Mouse (Mus musculus) G1E (cell line): ENCODE measurements at regions not wholly inside any gene's neighbourhood (a gene's known extent, or its start where the extent isn't known, plus 50 kb on each side); places are given as distances from the start of the nearest gene placed in this dataset.

Experiments
- ATAC-seq: 2 replicates; pipeline ENCODE4 v1.8.0; 2016; ENCODE audit warnings: mild to moderate bottlenecking; ENCODE audit not compliant: insufficient number of reproducible peaks, poor library complexity, low FRiP score, severe bottlenecking; ENCODE audit errors: extremely low read depth
- DNase-seq: peaks from one replicate; pipeline ENCODE4 v3.0.0; 2012; ENCODE audit warnings: low spot score
- H3K27me3 ChIP-seq: 2 replicates; pipeline ENCODE4 v1.6.1; 2012; ENCODE audit warnings: mild to moderate bottlenecking, low read length, inconsistent platforms; ENCODE audit not compliant: insufficient read depth
- H3K36me3 ChIP-seq: replicated peaks from 2 replicates; pipeline ENCODE3; 2012; ENCODE audit warnings: mild to moderate bottlenecking, inconsistent platforms
- H3K4me1 ChIP-seq: 2 replicates; pipeline ENCODE4 v1.6.1; 2012; ENCODE audit warnings: low read depth, low read length, inconsistent platforms, mixed read lengths; ENCODE audit not compliant: insufficient read depth
- H3K4me3 ChIP-seq: 2 replicates; pipeline ENCODE4 v1.5.1; 2012; ENCODE audit warnings: low read depth, mild to moderate bottlenecking, inconsistent platforms, low read length, moderate library complexity, mixed read lengths
- H3K9me3 ChIP-seq: replicated peaks from 2 replicates; pipeline ENCODE4 v1.6.1; 2012; ENCODE audit warnings: inconsistent platforms
- CTCF ChIP-seq: IDR thresholded peaks from 2 replicates; pipeline ENCODE4 v1.5.1; 2012; ENCODE audit warnings: low read depth, low read length, inconsistent platforms, mixed read lengths
- GATA1 ChIP-seq: IDR thresholded peaks from 2 replicates; pipeline ENCODE4 v1.6.1; 2012; ENCODE audit warnings: borderline replicate concordance, low read length, inconsistent platforms, mixed read lengths
- GATA2 ChIP-seq: IDR thresholded peaks from 2 replicates; pipeline ENCODE4 v1.6.1; 2012; ENCODE audit warnings: low read depth, low read length, inconsistent platforms, borderline replicate concordance
- POLR2AphosphoS5 ChIP-seq: IDR thresholded peaks from 2 replicates; pipeline ENCODE4 v1.6.1; 2012; ENCODE audit warnings: low read depth, low read length, inconsistent platforms; ENCODE audit not compliant: insufficient replicate concordance
- TAL1 ChIP-seq: conservative IDR thresholded peaks from 2 replicates; pipeline ENCODE4 v1.6.1; 2012; ENCODE audit warnings: low read depth, low read length, inconsistent platforms, mixed read lengths

- Histone ChIP-seq H3K36me3 (no peaks in the 10 kb centered on the region), H3K4me1 (no peaks in the 10 kb centered on the region), H3K4me3 (no peak overlapping the region), H3K27me3 (no peaks in the 10 kb centered on the region), H3K9me3 (no peaks in the 10 kb centered on the region)
- DNase-seq (no peak), ATAC-seq (no peak)
- no peak for TF ChIP-seq POLR2AphosphoS5
- TF ChIP-seq TAL1, result no peak
- TF ChIP-seq GATA2, result no peak
- TF ChIP-seq CTCF, result no peak
- no peak for TF ChIP-seq GATA1
These were observed 2779.1 kb downstream of the 9330182O14Rik start for GRCm38 (mm10) chr15:42913285-42913684.

GRCm38 (mm10) chr15:42914099-42914498 is 2779.9 kb downstream of the 9330182O14Rik start:
- ATAC-seq (no peak), DNase-seq (peak; percentile 1)
- H3K4me1 ChIP-seq, result no peaks in the 10 kb centered on the region
- TF ChIP-seq GATA2 (no peak), TAL1 (no peak), CTCF (peak; percentile 29; the same call in 1 of the 2 replicates)
- no peaks in the 10 kb centered on the region for H3K9me3 ChIP-seq
- no peak overlapping the region for H3K4me3 ChIP-seq
- H3K27me3 ChIP-seq, result no peaks in the 10 kb centered on the region
- H3K36me3 ChIP-seq, result no peaks in the 10 kb centered on the region

GRCm38 (mm10) chr15:42915195-42915594 is 2781.0 kb downstream of the 9330182O14Rik start:
- H3K4me3 ChIP-seq, result no peak overlapping the region
- no peaks in the 10 kb centered on the region for H3K9me3 ChIP-seq
- H3K27me3 ChIP-seq, result no peaks in the 10 kb centered on the region
- H3K4me1 ChIP-seq, result no peaks in the 10 kb centered on the region
- TF ChIP-seq POLR2AphosphoS5, result no peak
- TF ChIP-seq TAL1, result no peak
- TF ChIP-seq GATA1, result no peak
- no peak for TF ChIP-seq CTCF
- TF ChIP-seq GATA2, result no peak
- H3K36me3 ChIP-seq, result no peaks in the 10 kb centered on the region
- DNase-seq (no peak), ATAC-seq (no peak)

GRCm38 (mm10) chr15:42921618-42922017 is 2787.5 kb downstream of the 9330182O14Rik start:
- Histone ChIP-seq H3K4me3 (no peak overlapping the region), H3K27me3 (no peaks in the 10 kb centered on the region), H3K9me3 (no peaks in the 10 kb centered on the region), H3K36me3 (no peaks in the 10 kb centered on the region), H3K4me1 (no peaks in the 10 kb centered on the region)
- TF ChIP-seq GATA1 (no peak), POLR2AphosphoS5 (no peak), TAL1 (no peak), CTCF (no peak), GATA2 (no peak)
- ATAC-seq, result no peak
- DNase-seq, result no peak

GRCm38 (mm10) chr15:42928331-42928730 is 2794.2 kb downstream of the 9330182O14Rik start:
- TF ChIP-seq GATA1 (no peak), CTCF (no peak), POLR2AphosphoS5 (no peak), TAL1 (no peak), GATA2 (no peak)
- Histone ChIP-seq H3K9me3 (no peaks in the 10 kb centered on the region), H3K4me1 (no peaks in the 10 kb centered on the region), H3K27me3 (no peaks in the 10 kb centered on the region), H3K4me3 (no peak overlapping the region), H3K36me3 (no peaks in the 10 kb centered on the region)
- ATAC-seq, result no peak
- no peak for DNase-seq

- H3K36me3 ChIP-seq, result no peaks in the 10 kb centered on the region
- H3K9me3 ChIP-seq, result no peaks in the 10 kb centered on the region
- no peaks in the 10 kb centered on the region for H3K27me3 ChIP-seq
- no peaks in the 10 kb centered on the region for H3K4me1 ChIP-seq
- no peak for ATAC-seq
- TF ChIP-seq GATA1, result no peak
- TF ChIP-seq GATA2, result no peak
- no peak for TF ChIP-seq TAL1
- no peak for TF ChIP-seq POLR2AphosphoS5
- TF ChIP-seq CTCF, result no peak
- no peak overlapping the region for H3K4me3 ChIP-seq
- DNase-seq, result no peak
These were observed 2810.4 kb downstream of the 9330182O14Rik start for GRCm38 (mm10) chr15:42944610-42945009.
